Mouse (Mus musculus): Measurements from ENCODE around the gene Cers2.

Gene Cers2

GRCm38 (mm10) chr3:95314486-95315093, at the start of gene Cers2:
Gene Cers2 (plus strand): TSS chr3:95314791.
- in situ Hi-C loops (cut with MboI; ENCODE audit: unreplicated experiment in 2 of 2): no loop called here

GRCm38 (mm10) chr3:95266052-95266451, 48.5 kb upstream of the Cers2 start:
- in situ Hi-C loops (cut with MboI; ENCODE audit: unreplicated experiment in 2 of 2): loop anchor here (5.0 to 25.0 kb wide), 2 partner anchors 54 to 129 kb away; partner anchors contain the start of genes Lysmd1 (in 1 of the 2), Scnm1 (in 1 of the 2) and Tnfaip8l2 (in 1 of the 2)

GRCm38 (mm10) chr3:95267855-95268254, 46.7 kb upstream of the Cers2 start:
- in situ Hi-C loops (cut with MboI; ENCODE audit: unreplicated experiment in 2 of 2): loop anchor here (5.0 to 25.0 kb wide), 2 partner anchors 56 to 131 kb away; partner anchors contain the start of genes Lysmd1 (in 1 of the 2), Scnm1 (in 1 of the 2) and Tnfaip8l2 (in 1 of the 2)

GRCm38 (mm10) chr3:95269789-95270188, 44.8 kb upstream of the Cers2 start:
- in situ Hi-C loops (cut with MboI; ENCODE audit: unreplicated experiment in 2 of 2): loop anchor here (5.0 to 25.0 kb wide), 2 partner anchors 57 to 132 kb away; partner anchors contain the start of genes Lysmd1 (in 1 of the 2), Scnm1 (in 1 of the 2) and Tnfaip8l2 (in 1 of the 2)

GRCm38 (mm10) chr3:95270766-95271364, 43.7 kb upstream of the Cers2 start:
- in situ Hi-C loops (cut with MboI; ENCODE audit: unreplicated experiment in 2 of 2): loop anchor here in 1 of 2 experiments (25.0 kb wide), 1 partner anchor 134 kb away; the partner anchor contains the start of genes Lysmd1, Scnm1 and Tnfaip8l2

GRCm38 (mm10) chr3:95273471-95273870, 41.1 kb upstream of the Cers2 start:
- in situ Hi-C loops (cut with MboI; ENCODE audit: unreplicated experiment in 2 of 2): loop anchor here in 1 of 2 experiments (25.0 kb wide), 1 partner anchor 136 kb away; the partner anchor contains the start of genes Lysmd1, Scnm1 and Tnfaip8l2

- in situ Hi-C loops (cut with MboI; ENCODE audit: unreplicated experiment in 2 of 2): loop anchor here in 1 of 2 experiments (25.0 kb wide), 1 partner anchor 137 kb away; the partner anchor contains the start of genes Lysmd1, Scnm1 and Tnfaip8l2
Measured at GRCm38 (mm10) chr3:95274453-95274852, 40.1 kb upstream of the Cers2 start.

GRCm38 (mm10) chr3:95275161-95275560, 39.4 kb upstream of the Cers2 start:
- in situ Hi-C loops (cut with MboI; ENCODE audit: unreplicated experiment in 2 of 2): no loop called here

GRCm38 (mm10) chr3:95276428-95276934, 38.1 kb upstream of the Cers2 start:
- in situ Hi-C loops (cut with MboI; ENCODE audit: unreplicated experiment in 2 of 2): no loop called here

- in situ Hi-C loops (cut with MboI; ENCODE audit: unreplicated experiment in 2 of 2): no loop called here
Measured at GRCm38 (mm10) chr3:95277149-95277551, 37.4 kb upstream of the Cers2 start.

GRCm38 (mm10) chr3:95280747-95281146, 33.8 kb upstream of the Cers2 start:
- in situ Hi-C loops (cut with MboI; ENCODE audit: unreplicated experiment in 2 of 2): no loop called here

GRCm38 (mm10) chr3:95281216-95282126, 33.1 kb upstream of the Cers2 start, which contains the start of the genes Mindy1 and Prune1:
Gene Mindy1 (plus strand): TSS chr3:95281345.
Gene Prune1 (minus strand): TSS chr3:95282076.
- in situ Hi-C loops (cut with MboI; ENCODE audit: unreplicated experiment in 2 of 2): no loop called here

GRCm38 (mm10) chr3:95282381-95282864, 32.2 kb upstream of the Cers2 start:
- in situ Hi-C loops (cut with MboI; ENCODE audit: unreplicated experiment in 2 of 2): no loop called here

- in situ Hi-C loops (cut with MboI; ENCODE audit: unreplicated experiment in 2 of 2): no loop called here
Measured at GRCm38 (mm10) chr3:95282865-95283588, 31.6 kb upstream of the Cers2 start.

- in situ Hi-C loops (cut with MboI; ENCODE audit: unreplicated experiment in 2 of 2): no loop called here
Measured at GRCm38 (mm10) chr3:95283589-95283941, 31.0 kb upstream of the Cers2 start.

- in situ Hi-C loops (cut with MboI; ENCODE audit: unreplicated experiment in 2 of 2): no loop called here
Measured at GRCm38 (mm10) chr3:95284062-95284461, 30.5 kb upstream of the Cers2 start.

- in situ Hi-C loops (cut with MboI; ENCODE audit: unreplicated experiment in 2 of 2): no loop called here
Measured at GRCm38 (mm10) chr3:95284501-95285281, 29.9 kb upstream of the Cers2 start.

GRCm38 (mm10) chr3:95285390-95285789, 29.2 kb upstream of the Cers2 start:
- in situ Hi-C loops (cut with MboI; ENCODE audit: unreplicated experiment in 2 of 2): no loop called here

- in situ Hi-C loops (cut with MboI; ENCODE audit: unreplicated experiment in 2 of 2): no loop called here
Measured at GRCm38 (mm10) chr3:95286011-95286410, 28.6 kb upstream of the Cers2 start.
